Comparison of ENCODE assay signal across 8 mouse cellular contexts in genomic region chr11:79338621-79339020, GRCm38 (mm10). TPM values are rescaled to one million over a fixed set of nuclear protein-coding genes. Genes with fewer than 3 reads are reported as not detected.
DNase-seq lines count a peak whose midpoint lies in the region; ATAC-seq lines count a peak whose summit lies in the region.

No protein-coding gene starts in this region.

- no peaks in the 10 kb centered on the region for H3K9me3 ChIP-seq in forebrain, embryonic 12.5 days
- H3K9me3 ChIP-seq in limb, embryonic 12.5 days, result peaks cover 4% of the 10 kb centered on the region; the same call in 1 of the 2 replicates

- DNase-seq in thymus, postnatal 25 days, result peak; percentile 2
- no peak for DNase-seq in thymus, postnatal 0 days (ENCODE audit: low spot score)
- peak; percentile 10 for DNase-seq in splenic B cell, adult 2 months (ENCODE audit: low read depth, low spot score)
- DNase-seq in left cerebral cortex, postnatal 25 days (ENCODE audit: low spot score in 2 of 2), result no peak
- DNase-seq in ovary, postnatal 36 days (ENCODE audit: low spot score), result no peak
- no peak for DNase-seq in frontal cortex, postnatal 10 days (ENCODE audit: low spot score in 2 of 2)

- intact Hi-C loops in left cerebral cortex, postnatal 25 days (cut with DNase I), result no loop called here

- no peak overlapping the region; the same call in 1 of the 2 replicates for H3K9ac ChIP-seq in forebrain, embryonic 12.5 days
- peak overlapping the region; percentile 96; the same call in 1 of the 2 replicates for H3K9ac ChIP-seq in limb, embryonic 12.5 days (replicated peaks)

- H3K4me3 ChIP-seq in forebrain, embryonic 12.5 days (replicated peaks), result peak overlapping the region; percentile 83
- peak overlapping the region; percentile 90 for H3K4me3 ChIP-seq in limb, embryonic 12.5 days (replicated peaks)

- H3K27ac ChIP-seq in forebrain, embryonic 12.5 days, result no peak overlapping the region
- H3K27ac ChIP-seq in limb, embryonic 12.5 days, result peak overlapping the region; percentile 93; the same call in 1 of the 2 replicates

- 51% methylated on average over 4 of the region's 4 CpGs for WGBS in forebrain, embryonic 12.5 days
- WGBS in limb, embryonic 12.5 days, result 62% methylated on average over 4 of the region's 4 CpGs

- peak overlapping the region; percentile 87 for H3K4me2 ChIP-seq in forebrain, embryonic 12.5 days
- peak overlapping the region; percentile 66 for H3K4me2 ChIP-seq in limb, embryonic 12.5 days

- no peaks in the 10 kb centered on the region for H3K27me3 ChIP-seq in forebrain, embryonic 12.5 days
- H3K27me3 ChIP-seq in limb, embryonic 12.5 days, result no peaks in the 10 kb centered on the region
- no peaks in the 10 kb centered on the region for H3K27me3 ChIP-seq in splenic B cell, adult 2 months (ENCODE audit: control insufficient read depth, insufficient read depth, low read length, poor library complexity, severe bottlenecking)

- H3K4me1 ChIP-seq in forebrain, embryonic 12.5 days, result peaks cover 22% of the 10 kb centered on the region
- peaks cover 15% of the 10 kb centered on the region for H3K4me1 ChIP-seq in limb, embryonic 12.5 days (replicated peaks)

- H3K36me3 ChIP-seq in forebrain, embryonic 12.5 days (replicated peaks), result peaks cover 8% of the 10 kb centered on the region; the same call in 1 of the 2 replicates
- H3K36me3 ChIP-seq in limb, embryonic 12.5 days, result peaks cover 6% of the 10 kb centered on the region; the same call in 1 of the 2 replicates
- H3K36me3 ChIP-seq in splenic B cell, adult 2 months (ENCODE audit: control insufficient read depth, insufficient read depth, low read length, poor library complexity, severe bottlenecking), result no peaks in the 10 kb centered on the region

- no peak for ATAC-seq in forebrain, embryonic 12.5 days (ENCODE audit: low FRiP score)
- no peak for ATAC-seq in limb, embryonic 12.5 days (ENCODE audit: insufficient number of reproducible peaks, insufficient read depth, low FRiP score, low TSS enrichment, low read depth)

RNA-seq across cellular contexts. Expression of gene Nf1, which starts 0.9 kb away (rescaled TPM):
- polyA plus RNA-seq in thymus, postnatal 0 days (2015; fragmentation: Nextera tagmentation; extraction: Ambion mirVana), result 3.3 and 4.7 TPM in 2 replicates
- 8.9 and 9.6 TPM in 2 replicates for polyA plus RNA-seq in forebrain, embryonic 12.5 days (2016; fragmentation: Nextera tagmentation; extraction: Ambion mirVana)
- 7.9 and 9.3 TPM in 2 replicates for polyA plus RNA-seq in limb, embryonic 12.5 days (2016; fragmentation: Nextera tagmentation; extraction: Ambion mirVana)
- 100 to 1,000 TPM; 119 to 124 TPM for total RNA-seq in left cerebral cortex, postnatal 25 days (2021)

RNA-seq across cellular contexts. Expression of gene Gm9964, which starts 41.9 kb away (rescaled TPM):
- polyA plus RNA-seq in thymus, postnatal 0 days (2015; fragmentation: Nextera tagmentation; extraction: Ambion mirVana), result 0.20 TPM in 1 of 2 replicates, not detected in the other
- polyA plus RNA-seq in forebrain, embryonic 12.5 days (2016; fragmentation: Nextera tagmentation; extraction: Ambion mirVana), result not detected in 2 replicates
- polyA plus RNA-seq in limb, embryonic 12.5 days (2016; fragmentation: Nextera tagmentation; extraction: Ambion mirVana), result not detected in 2 replicates
- total RNA-seq in left cerebral cortex, postnatal 25 days (2021), result under 1 TPM in 1 of 2 experiments, not detected in 1; 0.53 TPM

Comparison
In these comparisons a context has a peak if more than half of its experiments do, and no peak if none do; other contexts are left out.
1. DNase-seq: peak in thymus, postnatal 25 days (single experiment) and splenic B cell, adult 2 months (single experiment); none in thymus, postnatal 0 days (single experiment), left cerebral cortex, postnatal 25 days (0 of 2), ovary, postnatal 36 days (single experiment) and frontal cortex, postnatal 10 days (0 of 2).